Mouse (Mus musculus) 416B (cell line): ENCODE measurements around the gene Ttc39d.
A peak's percentile ranks its signal among the peaks of the same experiment; 100 is the strongest.
"Not testable (repeated sequence)": the region's sequence is repeated elsewhere in the genome, so short reads cannot be mapped to it uniquely, and the experiment has no call there.

ENCODE experiments used
- DNase-seq: peaks from one replicate; pipeline ENCODE4 v3.0.0; 2011; ENCODE audit warnings: low read depth

Ttc39d gene

GRCm38 (mm10) chr17:80199160-80199778 lies 8.0 kb upstream of the Ttc39d start:
- DNase-seq: no peak

GRCm38 (mm10) chr17:80205657-80206056 lies 1.6 kb upstream of the Ttc39d start:
- DNase-seq: no peak

GRCm38 (mm10) chr17:80206301-80206670 lies 974 bp upstream of the Ttc39d start:
- DNase-seq: peak; percentile 16

GRCm38 (mm10) chr17:80213998-80214397 lies 6.7 kb downstream of the Ttc39d start:
- not testable (repeated sequence) for DNase-seq

GRCm38 (mm10) chr17:80220131-80220530 lies 12.9 kb downstream of the Ttc39d start:
- no peak for DNase-seq

GRCm38 (mm10) chr17:80221202-80221601 lies 13.9 kb downstream of the Ttc39d start:
- no peak for DNase-seq

- DNase-seq: peak; percentile 29
These were observed 14.8 kb downstream of the Ttc39d start for GRCm38 (mm10) chr17:80221890-80222628.

- no peak for DNase-seq
These were observed 16.6 kb downstream of the Ttc39d start for GRCm38 (mm10) chr17:80223829-80224228.

- peak; percentile 88 for DNase-seq
These were observed 17.3 kb downstream of the Ttc39d start, which contains the start of gene Gemin6 for GRCm38 (mm10) chr17:80224326-80225116. TSS of gene Gemin6 (plus strand) at chr17:80224441.

- peak; percentile 37 for DNase-seq
These were observed 17.9 kb downstream of the Ttc39d start for GRCm38 (mm10) chr17:80225142-80225541.

GRCm38 (mm10) chr17:80229396-80229795 lies 22.1 kb downstream of the Ttc39d start:
- DNase-seq: no peak

- peak; percentile 2 for DNase-seq
These were observed 26.6 kb downstream of the Ttc39d start for GRCm38 (mm10) chr17:80233844-80234243.

- DNase-seq: no peak
These were observed 27.1 kb downstream of the Ttc39d start for GRCm38 (mm10) chr17:80234376-80234775.

GRCm38 (mm10) chr17:80235477-80235876 lies 28.2 kb downstream of the Ttc39d start:
- no peak for DNase-seq

- DNase-seq: no peak
These were observed 29.5 kb downstream of the Ttc39d start for GRCm38 (mm10) chr17:80236805-80237204.

GRCm38 (mm10) chr17:80237475-80237874 lies 30.2 kb downstream of the Ttc39d start:
- DNase-seq: no peak

GRCm38 (mm10) chr17:80241594-80241993 lies 34.3 kb downstream of the Ttc39d start:
- DNase-seq: no peak

- no peak for DNase-seq
These were observed 35.9 kb downstream of the Ttc39d start for GRCm38 (mm10) chr17:80243116-80243515.

- DNase-seq: no peak
These were observed 45.7 kb downstream of the Ttc39d start for GRCm38 (mm10) chr17:80252757-80253525.

- no peak for DNase-seq
These were observed 47.2 kb downstream of the Ttc39d start for GRCm38 (mm10) chr17:80254421-80254820.

- DNase-seq: no peak
These were observed 47.9 kb downstream of the Ttc39d start for GRCm38 (mm10) chr17:80255208-80255607.

- no peak for DNase-seq
These were observed 59.8 kb downstream of the Ttc39d start for GRCm38 (mm10) chr17:80267065-80267464.
